Comparison of ENCODE assay signal across 21 mouse cellular contexts in the genomic region with DNA sequence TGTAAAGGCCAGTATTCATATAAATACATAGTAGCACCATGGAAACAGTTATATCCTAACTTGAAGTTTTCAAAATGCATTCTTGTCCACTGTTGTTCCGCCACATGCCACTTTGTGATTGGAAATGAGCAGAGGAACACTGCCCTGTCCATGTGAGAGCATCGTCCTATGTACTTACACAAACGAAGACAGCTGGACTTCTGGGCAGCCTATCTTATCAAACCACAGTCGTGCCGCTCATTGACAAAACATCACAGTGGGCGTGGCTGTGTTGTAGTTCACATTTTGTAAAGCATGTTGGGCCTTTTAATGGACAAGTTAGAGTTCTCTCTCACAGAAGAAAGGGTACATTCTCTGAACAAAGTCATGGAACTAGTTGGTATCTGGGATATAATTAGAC. TPM values are rescaled to one million over a fixed set of nuclear protein-coding genes. Genes with fewer than 3 reads are reported as not detected.
A peak's percentile ranks its signal among the peaks of the same experiment; 100 is the strongest.
DNase-seq lines count a peak whose midpoint lies in the region; ATAC-seq and TF ChIP-seq lines count a peak whose summit lies in the region.
"Had no signal": no experiment of that assay in that cellular context is flagged by ENCODE, and none has a peak within 500 bp of the region (broad histone marks: within the 10 kb centered on the region; RNA-seq: fewer than 3 reads in every experiment).

No protein-coding gene starts in this region.

- H3K9ac ChIP-seq in liver, embryonic 12.5 days = no peak overlapping the region
- peak overlapping the region; percentile 20; the same call in 1 of the 2 replicates for H3K9ac ChIP-seq in liver, embryonic 16.5 days (ENCODE audit: low read depth, low read length)
- no peak overlapping the region for H3K9ac ChIP-seq in hindbrain, embryonic 11.5 days (ENCODE audit: low read depth, low read length)
- H3K9ac ChIP-seq: embryonic facial prominence, embryonic 12.5 days; forebrain, embryonic 12.5 days; hindbrain, embryonic 13.5 days had no signal

- no peaks in the 10 kb centered on the region for H3K36me3 ChIP-seq in C2C12 (ENCODE audit: control insufficient read depth, insufficient read depth)
- H3K36me3 ChIP-seq in liver, embryonic 12.5 days = no peaks in the 10 kb centered on the region
- no peaks in the 10 kb centered on the region for H3K36me3 ChIP-seq in liver, embryonic 16.5 days (ENCODE audit: control insufficient read depth, insufficient read depth)
- no peaks in the 10 kb centered on the region for H3K36me3 ChIP-seq in hindbrain, embryonic 11.5 days (ENCODE audit: control insufficient read depth, insufficient read depth, low read length)
- H3K36me3 ChIP-seq: embryonic facial prominence, embryonic 12.5 days; forebrain, embryonic 12.5 days; hindbrain, embryonic 13.5 days had no signal

- no peaks in the 10 kb centered on the region for H3K27me3 ChIP-seq in C2C12 (ENCODE audit: control insufficient read depth, insufficient read depth, insufficient read length)
- H3K27me3 ChIP-seq in liver, embryonic 12.5 days (replicated peaks) = no peaks in the 10 kb centered on the region
- H3K27me3 ChIP-seq in liver, embryonic 16.5 days (ENCODE audit: control insufficient read depth, insufficient read depth, low read depth, low read length) = no peaks in the 10 kb centered on the region
- H3K27me3 ChIP-seq in hindbrain, embryonic 11.5 days (ENCODE audit: control insufficient read depth, insufficient read depth, low read length) = no peaks in the 10 kb centered on the region
- H3K27me3 ChIP-seq: embryonic facial prominence, embryonic 12.5 days; forebrain, embryonic 12.5 days; hindbrain, embryonic 13.5 days; Patski had no signal

- no peaks in the 10 kb centered on the region for H3K79me3 ChIP-seq in C2C12 (ENCODE audit: low read depth)

- H3K4me3 ChIP-seq in C2C12 (ENCODE audit: insufficient read depth, poor library complexity, severe bottlenecking) = no peak overlapping the region
- H3K4me3 ChIP-seq in liver, embryonic 12.5 days = no peak overlapping the region
- no peak overlapping the region for H3K4me3 ChIP-seq in liver, embryonic 16.5 days (ENCODE audit: low read depth, low read length)
- H3K4me3 ChIP-seq in hindbrain, embryonic 11.5 days (ENCODE audit: low read depth, low read length) = no peak overlapping the region
- H3K4me3 ChIP-seq: embryonic facial prominence, embryonic 12.5 days; forebrain, embryonic 12.5 days; hindbrain, embryonic 13.5 days had no signal

- no peaks in the 10 kb centered on the region for H3K79me2 ChIP-seq in C2C12 (ENCODE audit: control insufficient read depth, insufficient read depth)

- WGBS in liver, embryonic 12.5 days (ENCODE audit: insufficient replicate concordance) = 28% methylated on average over 6 of the region's 6 CpGs
- 30% methylated on average over 6 of the region's 6 CpGs for WGBS in liver, embryonic 16.5 days (ENCODE audit: insufficient replicate concordance)
- 78% methylated on average over 6 of the region's 6 CpGs for WGBS in hindbrain, embryonic 11.5 days

- H3K9me3 ChIP-seq in liver, embryonic 12.5 days (replicated peaks) = no peaks in the 10 kb centered on the region
- no peaks in the 10 kb centered on the region for H3K9me3 ChIP-seq in liver, embryonic 16.5 days (replicated peaks; ENCODE audit: control insufficient read depth, low read length)
- no peaks in the 10 kb centered on the region for H3K9me3 ChIP-seq in hindbrain, embryonic 11.5 days (ENCODE audit: control insufficient read depth, low read length)
- H3K9me3 ChIP-seq: embryonic facial prominence, embryonic 12.5 days; forebrain, embryonic 12.5 days; hindbrain, embryonic 13.5 days had no signal

- DNase-seq in c-Kit-positive CD71-positive TER-119-negative erythroid progenitor cells, embryonic 14.5 days (ENCODE audit: low read depth) = peak; percentile 65
- DNase-seq in hindbrain, embryonic 11.5 days (ENCODE audit: low spot score) = no peak
- no peak for DNase-seq in thymus, postnatal 25 days
- no peak for DNase-seq in cerebellum, postnatal 25 days
- DNase-seq: adrenal gland, postnatal 14 days; B cell, adult 2 months; cerebellum, adult 8-10 months; cerebellum, postnatal 14 days; gastrocnemius, postnatal 14 days; heart, postnatal 10 days; heart, postnatal 4 days had no signal

- TF ChIP-seq CTCF in C2C12 (IDR thresholded peaks at IDR 0.05; ENCODE audit: control insufficient read depth, insufficient read depth, insufficient read length) = no peak

- no peak overlapping the region for H3ac ChIP-seq in C2C12 (ENCODE audit: control insufficient read depth, insufficient read length, low read depth)

- H3K4me2 ChIP-seq in liver, embryonic 12.5 days = peak overlapping the region; percentile 40
- H3K4me2 ChIP-seq in liver, embryonic 16.5 days (ENCODE audit: low read depth, low read length) = peak overlapping the region; percentile 27; the same call in 1 of the 2 replicates
- no peak overlapping the region for H3K4me2 ChIP-seq in hindbrain, embryonic 11.5 days (replicated peaks; ENCODE audit: low read depth, low read length)
- H3K4me2 ChIP-seq: embryonic facial prominence, embryonic 12.5 days; forebrain, embryonic 12.5 days; hindbrain, embryonic 13.5 days had no signal

- ATAC-seq in liver, embryonic 12.5 days = peak; percentile 75
- ATAC-seq in liver, embryonic 16.5 days (ENCODE audit: low read depth) = 0 out of 2 replicates have a peak, but pooled peaks have one; percentile 42
- ATAC-seq in hindbrain, embryonic 11.5 days (ENCODE audit: low FRiP score) = no peak
- no peak for ATAC-seq in monocyte, adult 5-6 weeks (replicated peaks; ENCODE audit: insufficient number of reproducible peaks, low FRiP score, low TSS enrichment, poor library complexity, severe bottlenecking)
- ATAC-seq: activated CD4-positive, CD25-positive, alpha-beta regulatory T cell, adult 4 months; forebrain, embryonic 16.5 days; Patski had no signal

- H3K27ac ChIP-seq in liver, embryonic 12.5 days = peak overlapping the region; percentile 67
- peak overlapping the region; percentile 4 for H3K27ac ChIP-seq in liver, embryonic 16.5 days (ENCODE audit: low read length)
- H3K27ac ChIP-seq in hindbrain, embryonic 11.5 days (ENCODE audit: low read depth, low read length) = no peak overlapping the region
- H3K27ac ChIP-seq: embryonic facial prominence, embryonic 12.5 days; forebrain, embryonic 12.5 days; hindbrain, embryonic 13.5 days had no signal

- peaks cover 52% of the 10 kb centered on the region for H3K4me1 ChIP-seq in liver, embryonic 12.5 days
- H3K4me1 ChIP-seq in liver, embryonic 16.5 days (ENCODE audit: control insufficient read depth, low read depth, low read length) = peaks cover 23% of the 10 kb centered on the region
- no peaks in the 10 kb centered on the region for H3K4me1 ChIP-seq in hindbrain, embryonic 11.5 days (replicated peaks; ENCODE audit: control insufficient read depth, insufficient read depth, low read length)

TF ChIP-seq in C2C12, 6 proteins besides CTCF, POLR2A, EP300 and RAD21:
- TF ChIP-seq FOSL1 (IDR thresholded peaks at IDR 0.05; ENCODE audit: insufficient read depth, low read length, poor library complexity, severe bottlenecking) (no peak), MYOD1 (IDR thresholded peaks at IDR 0.05; ENCODE audit: control insufficient read depth, insufficient read length, low read depth) (peak; percentile 17)

RNA-seq across cellular contexts. Expression of gene Jak2, which starts 18.9 kb away (rescaled TPM):
- 4.3 TPM for polyA plus RNA-seq in C2C12 (2012; fragmentation: generic; extraction: Trizol)
- polyA plus RNA-seq in liver, embryonic 12.5 days (2016; fragmentation: Nextera tagmentation; extraction: Ambion mirVana) = 21.1 and 22.4 TPM in 2 replicates
- polyA plus RNA-seq in liver, embryonic 16.5 days (2015; fragmentation: Nextera tagmentation; extraction: Ambion mirVana) = 5.2 and 5.9 TPM in 2 replicates
- 12.4 and 15.0 TPM in 2 replicates for polyA plus RNA-seq in hindbrain, embryonic 11.5 days (2014; fragmentation: Nextera tagmentation; extraction: Ambion mirVana)
- 123 to 164 TPM (median 125 TPM) in 3 replicates for total RNA-seq in monocyte, adult 5-6 weeks (2017)

Comparison
In these comparisons a context has a peak if more than half of its experiments do, and no peak if none do; other contexts are left out.
1. ATAC-seq: peak in liver, embryonic 12.5 days (single experiment) and liver, embryonic 16.5 days (single experiment); none in hindbrain, embryonic 11.5 days (single experiment) and monocyte, adult 5-6 weeks (single experiment).